Mouse (Mus musculus) erythroblast, embryonic 14.5 days (primary cell): ENCODE data around the gene Olfr331. TPM values are rescaled to one million over a fixed set of nuclear protein-coding genes. Genes with fewer than 3 reads are reported as not detected.
"Not testable (repeated sequence)": the region's sequence is repeated elsewhere in the genome, so short reads cannot be mapped to it uniquely, and the experiment has no call there.

Source experiments
- H3K27me3 ChIP-seq: 2 replicates; pipeline ENCODE4 v1.6.1; 2012; ENCODE audit warnings: inconsistent platforms; ENCODE audit not compliant: control insufficient read depth
- H3K36me3 ChIP-seq: 2 replicates; pipeline ENCODE4 v1.6.1; 2012; ENCODE audit warnings: mild to moderate bottlenecking, inconsistent platforms; ENCODE audit not compliant: control insufficient read depth
- H3K4me1 ChIP-seq: 2 replicates; pipeline ENCODE4 v1.6.1; 2012; ENCODE audit warnings: inconsistent platforms; ENCODE audit not compliant: control insufficient read depth
- H3K4me3 ChIP-seq: replicated peaks from 2 replicates; pipeline ENCODE3; 2012; ENCODE audit warnings: moderate library complexity, mild to moderate bottlenecking, inconsistent platforms
- H3K9me3 ChIP-seq: 2 replicates; pipeline ENCODE4 v1.6.1; 2012; ENCODE audit warnings: low read length, inconsistent platforms, mixed read lengths; ENCODE audit not compliant: control insufficient read depth
- GATA1 ChIP-seq: IDR thresholded peaks from 2 replicates; pipeline ENCODE4 v1.6.1; 2012; ENCODE audit warnings: low read length, inconsistent platforms, mixed read lengths
- TAL1 ChIP-seq: IDR thresholded peaks from 3 replicates; pipeline ENCODE4 v1.6.1; 2012; ENCODE audit warnings: low read length, inconsistent platforms, mixed read lengths
- polyA plus RNA-seq: library from polyadenylated mRNA; stranded (reverse); fragments of >175 nt; gene quantifications from 2 replicates; pipeline ENCODE4 v1.2.3, GENCODE M21; 2012

Olfr331 gene
- not detected in 2 replicates for polyA plus RNA-seq

DNA sequence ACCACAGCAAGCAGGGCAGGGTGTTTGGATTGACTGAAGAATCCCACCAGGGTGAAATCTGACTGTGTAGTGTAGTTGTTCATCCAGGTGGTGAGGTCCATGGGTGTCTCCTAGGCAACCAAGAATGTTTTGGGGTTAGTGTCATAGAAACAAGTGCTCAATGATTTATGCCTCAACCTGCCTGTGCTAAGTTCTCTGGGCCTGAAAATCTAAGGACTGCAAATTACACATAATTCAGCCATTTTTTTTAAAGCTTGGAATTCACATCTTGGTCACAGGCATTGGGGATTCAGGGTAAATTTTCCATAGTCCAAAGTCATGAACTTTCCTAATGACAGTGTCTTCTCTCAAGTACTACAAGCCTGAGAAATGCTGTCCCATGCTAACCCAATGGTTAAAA, at the start of gene Olfr331:
Gene Olfr331 (minus strand): TSS at position 101 of the 400 bp plus-strand sequence.
- not testable (repeated sequence) for H3K9me3 ChIP-seq, H3K4me1 ChIP-seq, H3K4me3 ChIP-seq, H3K27me3 ChIP-seq, H3K36me3 ChIP-seq

DNA sequence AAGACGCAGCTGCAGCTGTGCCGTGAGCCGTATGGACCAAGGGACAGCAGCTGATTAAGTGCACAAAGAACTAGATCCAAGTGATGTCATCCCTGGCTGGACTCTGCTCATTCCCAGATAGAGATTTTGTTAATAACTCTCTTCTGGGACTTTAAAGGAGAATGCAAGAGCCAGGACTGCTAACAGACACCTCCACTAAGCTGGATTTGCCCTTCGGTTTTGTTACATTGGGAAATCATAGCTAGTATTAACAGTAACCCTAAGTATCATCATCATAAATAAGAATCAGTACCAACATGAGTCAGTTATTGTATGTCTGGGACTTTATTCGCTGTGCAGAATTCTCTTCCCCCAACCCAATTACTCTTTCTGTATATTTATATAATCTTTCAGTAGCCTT, 44.0 kb upstream of the Olfr331 start, which contains the start of gene Olfr329-ps:
Gene Olfr329-ps (minus strand): TSS at position 101 of the 400 bp plus-strand sequence.
- Histone ChIP-seq H3K4me1 (no peaks in the 10 kb centered on the region), H3K36me3 (no peaks in the 10 kb centered on the region), H3K9me3 (no peaks in the 10 kb centered on the region), H3K4me3 (no peak within 1 kb of the TSS), H3K27me3 (no peaks in the 10 kb centered on the region)
- TF ChIP-seq GATA1 (no peak), TAL1 (no peak)

DNA sequence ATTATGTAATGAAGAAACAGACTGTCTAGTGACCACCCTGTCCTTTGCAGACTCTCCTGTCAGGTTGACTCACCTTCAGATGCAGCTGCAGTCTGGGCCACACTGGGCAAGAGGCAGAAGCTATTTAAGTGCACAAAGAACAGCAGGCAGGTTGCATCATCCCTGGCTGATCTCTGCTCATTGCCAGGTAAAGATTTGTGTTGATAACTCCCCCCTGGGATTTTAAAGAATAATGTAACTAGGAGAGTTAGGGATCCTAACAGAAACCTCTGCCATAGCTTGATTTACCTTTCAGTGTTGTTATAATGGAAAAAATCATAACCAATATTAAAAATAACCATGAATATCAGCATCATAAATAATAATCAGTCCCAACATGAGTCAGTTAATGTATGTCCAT, 32.4 kb upstream of the Olfr331 start, which contains the start of gene Olfr330:
Gene Olfr330 (minus strand): TSS at position 101 of the 400 bp plus-strand sequence.
- not testable (repeated sequence) for H3K4me1 ChIP-seq, H3K27me3 ChIP-seq, H3K36me3 ChIP-seq, H3K4me3 ChIP-seq, H3K9me3 ChIP-seq

DNA sequence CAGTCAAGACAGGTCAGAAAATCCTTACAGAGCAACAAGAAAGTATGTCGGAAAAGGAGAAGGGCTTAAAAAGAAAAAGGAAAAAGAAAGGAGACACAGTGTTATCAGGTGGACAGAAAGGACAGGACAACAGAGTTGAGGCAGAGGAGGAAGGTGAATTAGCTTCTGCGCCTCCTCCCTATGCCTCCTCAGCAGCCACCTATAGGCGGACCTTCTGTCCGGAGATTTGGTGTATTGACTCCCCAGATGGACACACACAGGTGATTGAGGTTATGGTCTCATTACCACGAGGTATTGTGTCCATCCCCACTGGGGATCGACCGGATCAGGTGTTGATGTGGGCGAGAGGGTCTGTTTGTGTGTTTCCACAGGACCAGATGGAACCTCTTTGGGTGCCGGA, 17.4 kb upstream of the Olfr331 start:
- H3K9me3 ChIP-seq, H3K36me3 ChIP-seq, H3K4me1 ChIP-seq, H3K27me3 ChIP-seq, H3K4me3 ChIP-seq: not testable (repeated sequence)

DNA sequence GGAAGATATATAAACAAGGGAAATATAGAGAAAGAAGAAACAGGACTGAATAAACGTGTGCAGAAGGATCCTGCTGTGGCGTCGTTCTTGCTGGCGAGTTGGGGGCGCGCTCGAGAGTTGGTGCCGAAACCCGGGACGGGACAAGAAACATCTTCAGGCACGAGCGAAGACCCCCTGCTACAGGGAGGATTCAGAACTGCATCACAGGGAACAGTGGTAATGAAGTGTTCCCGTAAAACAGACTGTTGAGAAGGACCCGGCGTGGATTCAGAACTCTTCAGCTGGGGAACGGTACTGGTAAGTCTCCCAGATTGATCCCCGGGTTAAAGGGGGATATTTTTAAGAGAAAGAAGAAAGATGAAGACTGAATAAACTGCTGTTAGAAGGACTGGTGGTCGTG, 16.5 kb upstream of the Olfr331 start:
- not testable (repeated sequence) for H3K9me3 ChIP-seq, H3K27me3 ChIP-seq, H3K36me3 ChIP-seq, H3K4me1 ChIP-seq, H3K4me3 ChIP-seq

DNA sequence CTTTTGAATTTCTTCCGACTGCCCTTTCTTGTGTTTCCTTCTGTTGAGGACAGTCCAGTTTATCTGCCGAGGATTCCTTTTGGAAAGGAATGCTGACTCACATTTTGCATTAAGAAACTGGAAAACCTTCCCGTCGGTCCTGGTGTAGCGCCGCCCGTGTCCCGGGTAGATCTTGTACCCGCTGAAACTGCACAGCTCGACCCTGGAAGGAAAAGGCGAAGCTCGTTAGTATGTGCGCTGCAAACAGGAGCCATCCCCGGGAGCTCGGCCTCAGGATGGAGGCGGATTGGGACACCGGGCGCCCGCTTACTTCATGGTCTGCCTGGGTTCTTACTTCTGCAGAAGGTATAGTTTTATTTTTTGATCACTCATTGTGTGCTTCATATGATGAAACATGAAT, 6.7 kb upstream of the Olfr331 start:
- H3K27me3 ChIP-seq, H3K4me3 ChIP-seq, H3K9me3 ChIP-seq, H3K36me3 ChIP-seq, H3K4me1 ChIP-seq: not testable (repeated sequence)

DNA sequence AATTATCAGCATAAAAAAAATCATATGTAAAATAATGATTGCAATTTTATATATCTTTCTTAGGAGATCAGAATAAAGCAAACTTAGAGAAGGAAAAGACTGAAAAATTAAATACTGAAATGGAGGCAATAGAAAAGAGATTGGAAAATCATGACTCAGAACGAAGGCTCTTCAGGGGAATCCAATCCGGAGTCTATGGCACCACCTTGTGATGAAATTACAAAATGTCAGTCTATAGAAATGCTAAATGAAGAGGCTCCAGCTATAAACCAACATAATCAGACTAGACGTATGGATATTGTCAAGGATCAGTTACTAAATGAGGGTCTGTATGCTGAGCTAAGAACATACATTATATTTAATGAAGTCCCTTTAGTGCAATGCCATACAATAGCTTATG, 3.1 kb downstream of the Olfr331 start:
- TF ChIP-seq GATA1 (no peak), TAL1 (no peak)

DNA sequence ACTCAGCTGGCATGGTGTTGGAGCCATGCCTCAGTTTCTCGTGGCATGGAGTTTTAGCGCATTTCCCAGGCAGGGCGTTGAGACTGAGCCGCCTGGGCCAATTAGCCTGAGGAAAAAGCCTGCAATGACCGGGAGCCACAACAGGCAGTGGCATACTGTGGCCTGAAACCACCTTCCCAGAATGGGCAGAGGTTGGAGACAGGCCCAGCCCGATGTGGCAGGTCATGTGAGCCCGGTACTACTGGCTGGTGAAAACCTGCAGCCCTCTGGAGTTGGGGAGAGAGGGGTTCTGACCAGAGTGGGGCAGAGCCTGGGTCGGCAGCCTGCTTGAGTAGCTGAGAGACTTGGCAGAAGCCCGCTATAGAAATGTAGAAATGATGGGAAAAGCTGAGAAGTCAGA, 3.6 kb downstream of the Olfr331 start:
- no peaks in the 10 kb centered on the region for H3K4me1 ChIP-seq
- TF ChIP-seq TAL1 (no peak), GATA1 (no peak)

More for the DNA sequence above, 3.1 kb downstream of the Olfr331 start:
- Histone ChIP-seq H3K27me3 (0 out of 2 replicates have a peak, but pooled peaks cover 3% of the 10 kb centered on the region), H3K4me1 (no peaks in the 10 kb centered on the region), H3K4me3 (no peak overlapping the region), H3K9me3 (no peaks in the 10 kb centered on the region), H3K36me3 (no peaks in the 10 kb centered on the region)

DNA sequence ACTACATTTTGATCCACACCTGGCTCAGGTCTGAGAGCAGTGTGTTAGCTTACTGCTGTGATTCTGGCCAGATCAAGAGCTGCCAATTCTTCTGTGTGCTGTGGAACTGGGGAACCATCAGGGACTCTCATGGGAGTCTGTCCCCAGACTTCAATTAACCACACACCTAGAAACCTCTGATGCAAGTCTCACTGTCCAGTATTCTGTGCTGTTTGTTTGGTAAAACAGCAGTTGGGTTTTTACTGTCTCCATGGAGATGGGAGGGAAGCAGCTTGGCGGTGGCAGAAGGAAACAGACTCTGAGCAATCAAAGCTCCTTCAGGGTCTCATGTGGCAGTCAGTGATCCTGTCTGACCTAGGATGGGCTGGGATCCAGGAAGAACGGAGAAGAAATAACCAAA, 9.9 kb downstream of the Olfr331 start, which contains the start of gene Olfr332:
Gene Olfr332 (minus strand): TSS at position 101 of the 400 bp plus-strand sequence.
- Histone ChIP-seq H3K9me3 (no peaks in the 10 kb centered on the region), H3K27me3 (no peaks in the 10 kb centered on the region), H3K4me3 (no peak within 1 kb of the TSS), H3K36me3 (no peaks in the 10 kb centered on the region), H3K4me1 (no peaks in the 10 kb centered on the region)
- TF ChIP-seq TAL1 (no peak), GATA1 (no peak)

More for the DNA sequence above, 3.6 kb downstream of the Olfr331 start:
- H3K9me3 ChIP-seq = no peaks in the 10 kb centered on the region
- H3K27me3 ChIP-seq = 0 out of 2 replicates have a peak, but pooled peaks cover 3% of the 10 kb centered on the region
- no peak overlapping the region for H3K4me3 ChIP-seq
- no peaks in the 10 kb centered on the region for H3K36me3 ChIP-seq

DNA sequence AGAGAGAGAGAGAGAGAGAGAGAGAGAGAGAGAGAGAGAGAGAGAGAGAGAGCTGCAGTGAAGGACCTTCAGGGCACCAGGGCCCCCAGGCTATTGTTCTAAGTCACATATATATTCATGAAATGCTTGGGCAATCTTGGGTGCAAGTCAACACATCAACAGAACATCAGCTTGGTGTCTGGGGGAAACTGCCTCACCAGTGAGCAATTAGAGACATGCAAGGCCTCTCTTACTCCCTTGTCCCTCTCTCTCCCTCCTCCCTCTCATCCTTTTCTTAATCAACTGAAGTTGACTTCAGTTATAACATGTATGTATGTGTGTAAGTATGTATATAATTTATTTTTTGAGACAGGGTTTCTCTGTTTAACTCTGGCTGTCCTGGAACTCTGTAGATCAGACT, 40.2 kb downstream of the Olfr331 start, which contains the start of gene Olfr30:
Gene Olfr30 (minus strand): TSS at position 101 of the 400 bp plus-strand sequence.
- no peaks in the 10 kb centered on the region for H3K4me1 ChIP-seq
- no peaks in the 10 kb centered on the region for H3K36me3 ChIP-seq
- TF ChIP-seq GATA1 (no peak), TAL1 (no peak)
- H3K4me3 ChIP-seq = no peak within 1 kb of the TSS
- no peaks in the 10 kb centered on the region for H3K9me3 ChIP-seq
- H3K27me3 ChIP-seq = 0 out of 2 replicates have a peak, but pooled peaks cover 3% of the 10 kb centered on the region
